Mouse (Mus musculus) hindbrain, embryonic 11.5 days (tissue): Measurements from ENCODE around the gene Pten. TPM values are rescaled to one million over a fixed set of nuclear protein-coding genes. Genes with fewer than 3 reads are reported as not detected.

Experiments
- ATAC-seq: fragments of 200-750 bp; cut with Nextera tagmentation; 2 replicates; pipeline ENCODE4 v1.8.0; 2017; ENCODE audit warnings: mild to moderate bottlenecking, moderate TSS enrichment, moderate library complexity; ENCODE audit not compliant: low FRiP score
- DNase-seq: peaks from one replicate; pipeline ENCODE4 v3.0.0-alpha.2; 2015; ENCODE audit warnings: low spot score
- H3K27ac ChIP-seq: fragments of 300-500 bp; sonication (generic); 2 replicates; pipeline ENCODE4 v1.5.1; 2014; ENCODE audit warnings: mild to moderate bottlenecking, low read depth, low read length
- H3K27me3 ChIP-seq: fragments of 300-500 bp; sonication (generic); 2 replicates; pipeline ENCODE4 v1.6.1; 2014; ENCODE audit warnings: mild to moderate bottlenecking, low read length, moderate library complexity, mixed read lengths; ENCODE audit not compliant: control insufficient read depth, insufficient read depth
- H3K36me3 ChIP-seq: fragments of 300-500 bp; sonication (generic); 2 replicates; pipeline ENCODE4 v1.6.1; 2014; ENCODE audit warnings: mild to moderate bottlenecking, low read length, moderate library complexity, mixed read lengths; ENCODE audit not compliant: control insufficient read depth, insufficient read depth
- H3K4me1 ChIP-seq: fragments of 300-500 bp; sonication (generic); replicated peaks from 2 replicates; pipeline ENCODE4 v1.6.1; 2014; ENCODE audit warnings: low read length, mixed read lengths; ENCODE audit not compliant: control insufficient read depth, insufficient read depth
- H3K4me2 ChIP-seq: fragments of 300-500 bp; sonication (generic); replicated peaks from 2 replicates; pipeline ENCODE4 v1.6.1; 2014; ENCODE audit warnings: mild to moderate bottlenecking, low read depth, low read length
- H3K4me3 ChIP-seq: fragments of 300-500 bp; sonication (generic); 2 replicates; pipeline ENCODE4 v1.5.1; 2014; ENCODE audit warnings: low read depth, low read length
- H3K9ac ChIP-seq: fragments of 300-500 bp; sonication (generic); 2 replicates; pipeline ENCODE4 v1.6.1; 2014; ENCODE audit warnings: low read depth, low read length
- H3K9me3 ChIP-seq: fragments of 300-500 bp; sonication (generic); 2 replicates; pipeline ENCODE4 v1.6.1; 2016; ENCODE audit warnings: low read length; ENCODE audit not compliant: control insufficient read depth
- WGBS: fragments of 180-500 bp; shearing (Covaris S2); extraction: QIAGEN DNeasy Blood & Tissue Kit; methylation state at CpG from one replicate; pipeline ENCODE4 v1.1.7; 2014; 5-methylcytosine and 5-hydroxymethylcytosine counted together
- polyA plus RNA-seq: library from polyadenylated mRNA; unstranded; fragments of >200 nt; fragmentation: Nextera tagmentation; extraction: Ambion mirVana; gene quantifications from 2 replicates; pipeline ENCODE4 v1.2.1, GENCODE M21; 2014

The Pten gene
- polyA plus RNA-seq, 1 experiment from 2014 or later, result 14.2 TPM

DNA sequence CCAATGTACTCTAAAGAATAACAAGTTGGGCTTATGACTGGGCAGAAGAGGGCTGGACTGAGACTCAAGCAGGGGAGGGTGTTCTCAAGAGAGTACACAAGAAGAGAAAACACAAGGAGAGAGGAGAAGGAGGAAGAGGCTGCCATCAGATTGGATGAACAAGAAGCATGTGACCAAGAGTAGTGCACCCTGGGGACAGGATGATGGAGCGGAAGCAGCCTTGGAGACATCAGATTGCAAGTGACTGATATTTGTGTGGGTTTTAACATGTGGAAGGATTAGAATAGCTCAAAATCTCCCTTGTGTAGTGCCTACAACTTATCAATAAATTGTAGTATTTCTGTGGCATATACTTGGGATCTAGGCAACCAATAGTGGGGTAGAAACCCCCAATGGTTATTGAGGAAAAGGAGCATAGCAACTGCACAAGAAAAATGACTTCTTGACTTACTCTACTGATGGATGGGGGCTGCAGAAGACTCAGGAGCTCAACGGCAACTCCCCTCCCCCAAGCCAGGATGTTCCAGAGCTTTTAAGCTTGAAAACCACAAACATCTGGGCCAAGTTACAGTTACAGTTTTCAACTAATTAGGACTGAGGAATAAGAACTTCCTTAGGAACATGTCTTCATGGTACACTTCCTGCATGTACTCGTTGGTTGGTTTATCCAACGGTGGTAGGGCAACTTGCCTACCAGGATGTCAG, 16.5 kb upstream of the Pten start:
- Histone ChIP-seq H3K27me3 (no peaks in the 10 kb centered on the region), H3K9ac (no peak overlapping the region), H3K27ac (no peak overlapping the region), H3K4me3 (no peak overlapping the region), H3K9me3 (no peaks in the 10 kb centered on the region), H3K4me1 (no peaks in the 10 kb centered on the region), H3K36me3 (no peaks in the 10 kb centered on the region), H3K4me2 (no peak overlapping the region)
- DNase-seq (no peak), ATAC-seq (no peak)
- 91% methylated on average over 4 of the region's 4 CpGs for WGBS

DNA sequence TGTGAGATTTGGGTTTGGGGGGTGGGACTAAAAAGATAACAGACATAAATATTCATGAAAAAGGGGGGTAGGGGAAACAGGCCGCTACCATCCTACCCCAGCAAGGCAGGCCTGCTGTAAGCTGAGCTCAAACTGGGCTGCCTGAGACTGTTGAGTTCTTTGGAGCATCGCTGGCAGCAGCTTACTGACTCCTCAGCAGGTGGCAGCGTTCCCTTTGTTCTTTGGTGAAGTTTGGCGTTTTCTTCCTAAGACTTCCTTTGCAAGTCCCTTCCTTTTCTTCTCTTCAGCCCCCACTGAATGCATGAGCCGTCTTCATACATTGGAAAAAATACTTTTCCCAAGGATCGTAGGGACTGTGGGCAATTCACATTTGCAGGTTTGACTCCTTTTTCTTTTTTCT, 7.9 kb upstream of the Pten start:
- no peaks in the 10 kb centered on the region for H3K27me3 ChIP-seq
- no peaks in the 10 kb centered on the region for H3K4me1 ChIP-seq
- no peak overlapping the region for H3K4me3 ChIP-seq
- no peak overlapping the region for H3K9ac ChIP-seq
- no peak overlapping the region for H3K27ac ChIP-seq
- H3K9me3 ChIP-seq, result no peaks in the 10 kb centered on the region
- no peaks in the 10 kb centered on the region for H3K36me3 ChIP-seq
- no peak overlapping the region for H3K4me2 ChIP-seq
- peak; percentile 38 for DNase-seq
- 5% methylated on average over 6 of the region's 6 CpGs for WGBS
- no peak for ATAC-seq

DNA sequence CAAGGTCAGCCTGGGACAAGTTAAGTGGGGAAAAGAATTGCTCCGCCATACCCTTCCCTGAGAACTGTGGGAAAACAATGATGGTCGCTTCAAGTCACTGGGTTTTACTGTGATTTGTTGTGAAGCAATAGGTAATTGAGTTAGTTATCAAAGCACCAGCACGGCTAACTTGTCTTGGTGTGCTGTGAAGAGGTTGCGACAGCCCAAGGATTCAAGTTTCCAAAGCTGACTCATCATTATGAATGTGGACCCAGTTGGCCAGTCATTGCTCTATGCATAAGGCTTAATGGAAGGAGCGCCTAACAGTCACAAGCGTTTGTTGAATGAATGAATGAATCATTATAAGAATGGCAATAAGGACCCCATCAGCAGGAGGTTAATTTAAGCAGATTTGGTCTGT, 4.9 kb upstream of the Pten start:
- Histone ChIP-seq H3K36me3 (no peaks in the 10 kb centered on the region), H3K9me3 (no peaks in the 10 kb centered on the region), H3K4me1 (peaks cover 7% of the 10 kb centered on the region; the same call in 1 of the 2 replicates), H3K4me2 (no peak overlapping the region), H3K27ac (no peak overlapping the region), H3K27me3 (no peaks in the 10 kb centered on the region), H3K9ac (no peak overlapping the region), H3K4me3 (no peak overlapping the region)
- ATAC-seq (no peak), DNase-seq (no peak)
- 93% methylated on average over 6 of the region's 6 CpGs for WGBS

DNA sequence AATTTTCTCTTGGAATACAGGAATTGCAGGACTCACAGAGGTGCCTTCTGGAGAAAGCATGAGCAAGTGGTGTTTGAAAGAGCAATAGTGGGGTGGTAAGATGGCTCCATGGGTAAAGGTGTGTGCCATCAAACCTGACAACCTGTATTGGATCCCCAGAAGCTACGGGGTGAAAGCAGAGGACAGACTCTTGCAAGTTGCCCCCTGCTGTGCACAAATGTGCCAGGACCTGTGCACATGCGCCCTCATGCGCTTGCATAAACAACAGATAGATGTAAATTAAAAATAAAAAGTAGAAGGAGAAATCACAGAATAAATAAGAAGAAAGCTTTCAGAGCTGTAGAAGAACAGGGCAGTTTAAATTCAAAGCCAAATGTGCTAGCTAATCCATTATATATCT, 3.9 kb upstream of the Pten start:
- H3K27ac ChIP-seq, result no peak overlapping the region
- H3K4me2 ChIP-seq, result no peak overlapping the region
- H3K36me3 ChIP-seq, result no peaks in the 10 kb centered on the region
- H3K9ac ChIP-seq, result no peak overlapping the region
- peaks cover 7% of the 10 kb centered on the region; the same call in 1 of the 2 replicates for H3K4me1 ChIP-seq
- H3K4me3 ChIP-seq, result no peak overlapping the region
- no peak for ATAC-seq
- no peaks in the 10 kb centered on the region for H3K9me3 ChIP-seq
- WGBS, result 85% methylated on average over 3 of the region's 3 CpGs
- H3K27me3 ChIP-seq, result no peaks in the 10 kb centered on the region
- DNase-seq, result no peak

DNA sequence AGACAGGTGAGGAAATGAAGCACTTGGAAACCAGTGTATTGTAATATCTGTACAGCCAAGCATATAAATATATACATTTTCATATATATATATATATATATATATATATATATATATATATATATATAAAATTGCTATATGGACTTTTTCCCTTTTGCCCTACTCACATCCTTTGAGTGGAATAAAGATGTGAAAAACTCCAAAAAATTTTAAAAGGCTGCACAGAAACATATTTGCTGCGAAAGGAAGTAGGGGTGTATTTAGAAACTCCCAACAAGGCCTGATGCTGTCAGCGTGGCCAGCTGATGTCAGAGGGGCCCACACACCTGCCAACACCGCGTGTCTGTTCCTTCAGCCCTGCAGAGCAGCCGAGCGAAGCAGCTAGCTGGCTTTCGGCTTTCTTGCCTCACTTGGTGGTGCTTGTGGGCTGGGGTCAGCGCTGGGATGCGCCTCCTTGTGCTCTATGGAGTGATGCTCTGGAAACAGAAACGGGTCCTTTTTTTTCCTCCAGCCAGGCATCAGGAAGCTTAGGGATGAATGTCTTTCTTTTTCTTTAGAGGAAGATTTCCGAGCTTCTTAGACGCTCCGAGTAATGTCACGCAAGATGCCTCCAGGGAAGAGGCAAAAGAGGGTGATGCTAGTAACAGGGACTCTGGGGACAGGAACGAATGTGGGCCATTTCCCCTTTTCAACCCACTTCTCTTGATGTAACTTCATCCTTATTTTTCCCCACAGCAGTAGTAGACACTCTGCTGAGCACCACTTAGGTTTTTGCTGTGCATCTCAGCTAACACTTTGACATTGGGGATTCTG, 2.9 kb upstream of the Pten start:
- Histone ChIP-seq H3K4me1 (peaks cover 7% of the 10 kb centered on the region; the same call in 1 of the 2 replicates), H3K27ac (no peak overlapping the region), H3K36me3 (no peaks in the 10 kb centered on the region), H3K9me3 (no peaks in the 10 kb centered on the region), H3K4me2 (peak overlapping the region; percentile 6; the same call in 1 of the 2 replicates), H3K4me3 (no peak overlapping the region), H3K27me3 (no peaks in the 10 kb centered on the region), H3K9ac (no peak overlapping the region)
- WGBS, result 16% methylated on average over 15 of the region's 15 CpGs
- DNase-seq, result peak; percentile 27
- no peak for ATAC-seq

DNA sequence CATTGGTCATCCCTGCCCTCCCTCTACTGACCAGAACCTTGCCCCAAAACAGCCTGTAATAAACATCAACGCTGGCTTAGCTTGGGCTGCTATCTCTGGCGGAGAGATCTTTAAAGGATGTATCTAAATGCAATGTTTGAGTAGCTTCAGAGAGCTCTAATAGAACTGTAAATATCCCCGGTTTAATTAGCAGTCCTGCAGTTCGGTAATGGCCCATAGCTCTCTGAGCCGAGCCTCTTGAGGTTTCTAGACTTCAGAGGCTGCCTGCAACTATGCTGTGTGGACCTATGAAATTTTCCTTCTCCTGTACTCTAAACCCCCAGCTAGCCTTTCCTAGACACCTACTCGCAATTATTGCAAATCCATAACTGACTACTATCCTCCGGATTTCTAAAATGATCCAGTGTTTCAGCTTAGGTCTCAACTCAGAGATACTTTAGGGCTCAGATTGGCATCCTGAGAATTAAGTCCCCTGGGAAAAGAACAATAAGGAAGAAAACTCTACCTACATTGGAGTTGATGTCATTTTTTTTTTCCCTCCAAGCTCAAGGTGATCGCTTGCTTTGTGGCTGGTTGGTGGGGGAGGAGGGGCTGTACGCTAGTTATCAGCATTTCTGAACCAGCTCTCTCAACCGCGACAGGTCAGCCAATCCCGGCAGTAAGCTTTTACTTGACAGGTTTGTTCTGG, 2.0 kb upstream of the Pten start:
- peak overlapping the region; percentile 96 for H3K4me3 ChIP-seq
- DNase-seq (peak; percentile 21), ATAC-seq (no peak)
- H3K9me3 ChIP-seq, result no peaks in the 10 kb centered on the region
- no peaks in the 10 kb centered on the region for H3K27me3 ChIP-seq
- peaks cover 7% of the 10 kb centered on the region; the same call in 1 of the 2 replicates for H3K4me1 ChIP-seq
- peak overlapping the region; percentile 96 for H3K4me2 ChIP-seq
- WGBS, result 5% methylated on average over 12 of the region's 12 CpGs
- no peaks in the 10 kb centered on the region for H3K36me3 ChIP-seq
- H3K27ac ChIP-seq, result peak overlapping the region; percentile 99; the same call in 1 of the 2 replicates
- H3K9ac ChIP-seq, result peak overlapping the region; percentile 64

DNA sequence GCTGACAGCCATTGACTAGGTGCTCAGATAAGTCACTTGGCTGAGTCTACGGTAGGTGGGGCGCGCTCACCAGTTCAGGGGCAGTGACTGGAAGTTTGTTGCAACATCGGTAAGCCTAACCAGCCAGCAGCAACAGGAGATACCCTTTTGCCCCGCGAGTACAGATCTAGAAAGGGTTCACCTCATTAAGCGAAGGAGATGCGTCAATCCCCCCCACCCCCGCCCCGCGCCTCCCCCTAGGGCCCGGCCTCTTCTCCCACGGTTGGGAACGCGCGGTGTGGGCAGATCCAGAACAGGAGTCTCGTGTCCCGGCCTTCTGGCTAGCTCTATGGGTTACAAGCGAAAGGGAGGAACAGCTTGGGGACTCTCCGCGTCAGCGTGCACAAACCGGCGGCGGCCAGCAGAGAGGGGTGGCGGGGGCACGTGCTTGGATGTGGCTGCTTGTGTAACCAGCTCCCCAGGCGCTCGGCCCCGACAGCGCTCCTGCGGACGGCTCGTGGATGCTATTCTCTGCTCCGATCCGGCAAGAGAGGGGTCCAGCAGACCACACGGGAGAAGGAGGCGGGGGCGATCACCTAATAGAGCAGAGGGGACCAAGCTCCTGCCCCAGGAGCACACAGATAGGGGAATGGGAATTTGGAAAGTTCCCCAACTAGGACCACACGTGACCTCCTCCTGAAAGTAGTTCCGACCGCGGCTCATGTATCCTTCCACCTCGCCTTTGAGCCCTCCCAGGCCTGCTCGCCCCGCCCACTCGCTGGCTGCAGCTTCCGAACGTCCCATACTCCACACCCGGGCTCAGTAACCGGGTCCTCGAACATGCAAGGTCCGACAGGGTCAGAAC, 1.3 kb upstream of the Pten start:
- H3K9ac ChIP-seq, result peak overlapping the region; percentile 71
- peak overlapping the region; percentile 96 for H3K4me2 ChIP-seq
- H3K9me3 ChIP-seq, result no peaks in the 10 kb centered on the region
- ATAC-seq, result peak; percentile 85
- 0% methylated on average over 48 of the region's 53 CpGs for whole genome bisulfite sequencing
- peak overlapping the region; percentile 99 for H3K27ac ChIP-seq
- no peaks in the 10 kb centered on the region for H3K27me3 ChIP-seq
- H3K36me3 ChIP-seq, result no peaks in the 10 kb centered on the region
- H3K4me1 ChIP-seq, result peaks cover 11% of the 10 kb centered on the region; the same call in 1 of the 2 replicates
- peak; percentile 97 for DNase-seq
- peak overlapping the region; percentile 96 for H3K4me3 ChIP-seq

DNA sequence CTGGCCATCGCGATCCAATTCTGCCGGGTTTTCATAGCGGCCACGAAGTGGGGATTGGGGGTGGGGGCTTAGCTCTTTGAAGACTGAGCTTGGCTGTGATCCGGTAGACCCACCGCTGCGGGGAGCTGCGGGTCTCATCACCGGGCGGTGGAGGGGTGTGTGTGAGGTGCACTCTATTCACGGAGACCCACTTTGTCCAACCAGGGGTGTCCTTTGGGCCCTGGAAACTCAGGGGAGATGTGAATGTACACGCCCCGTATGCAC, 729 bp upstream of the Pten start:
- ATAC-seq (peak; percentile 72), DNase-seq (no peak)
- H3K4me1 ChIP-seq, result peaks cover 11% of the 10 kb centered on the region; the same call in 1 of the 2 replicates
- under 1% methylated on average over 14 of the region's 14 CpGs for WGBS
- no peaks in the 10 kb centered on the region for H3K27me3 ChIP-seq
- H3K9me3 ChIP-seq, result no peaks in the 10 kb centered on the region
- H3K9ac ChIP-seq, result peak overlapping the region; percentile 71
- peak overlapping the region; percentile 99 for H3K27ac ChIP-seq
- H3K4me3 ChIP-seq, result peak overlapping the region; percentile 96
- peak overlapping the region; percentile 96 for H3K4me2 ChIP-seq
- H3K36me3 ChIP-seq, result no peaks in the 10 kb centered on the region
